Mouse (Mus musculus) thymus, postnatal 14 days (tissue): ENCODE measurements around the gene Adamts2.
A peak's percentile ranks its signal among the peaks of the same experiment; 100 is the strongest.

Experiments used
- DNase-seq: peaks from one replicate; pipeline ENCODE4 v3.0.0; 2021

Adamts2 gene

DNA sequence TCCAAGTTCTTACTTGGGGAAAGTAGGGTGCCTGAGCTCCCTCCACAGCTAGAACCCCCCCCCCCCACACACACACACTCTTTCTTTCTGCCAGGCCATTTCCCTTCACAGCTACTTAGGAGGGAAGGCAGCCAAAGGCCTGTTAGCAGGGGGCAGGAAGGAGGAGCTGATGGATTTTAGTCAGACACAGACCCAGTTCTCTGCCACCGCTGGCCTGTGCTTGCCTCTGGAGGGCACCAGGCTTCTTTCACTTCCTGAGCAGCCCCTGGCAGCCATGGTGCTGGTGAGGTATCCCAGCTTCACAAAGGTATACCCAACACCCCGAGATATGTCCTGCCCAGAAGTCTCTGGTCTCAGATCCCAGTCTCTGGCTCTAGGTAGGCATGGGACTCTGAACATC, 22.4 kb downstream of the Adamts2 start:
- peak; percentile 35 for DNase-seq

- DNase-seq, result no peak
Observed at GRCm38 (mm10) chr11:50624720-50625119, 22.8 kb downstream of the Adamts2 start.

- DNase-seq, result no peak
Observed at GRCm38 (mm10) chr11:50628915-50629314, 27.0 kb downstream of the Adamts2 start.

- no peak for DNase-seq
Observed at GRCm38 (mm10) chr11:50630462-50630861, 28.6 kb downstream of the Adamts2 start.

DNA sequence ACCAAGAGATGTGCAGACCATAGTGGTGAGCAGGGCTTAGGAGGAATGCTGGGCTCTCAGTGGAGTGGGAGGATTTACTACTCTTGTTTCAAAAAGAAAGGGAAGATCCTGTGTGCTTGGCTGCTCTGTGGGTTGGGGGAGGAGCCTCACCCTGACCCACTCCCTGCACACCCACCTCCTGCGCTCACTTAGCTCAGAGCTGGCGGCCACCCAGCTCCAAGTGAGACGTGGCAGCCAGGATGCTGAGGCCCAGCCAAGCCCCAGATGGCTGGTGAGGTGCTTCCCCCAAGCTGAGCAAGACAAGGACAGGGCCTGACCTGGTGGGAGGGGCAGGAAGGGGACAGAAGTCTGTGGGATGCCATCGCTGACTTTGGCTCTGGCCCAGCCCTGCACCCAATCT, 30.4 kb downstream of the Adamts2 start:
- DNase-seq, result peak; percentile 21

GRCm38 (mm10) chr11:50635051-50635590, 33.2 kb downstream of the Adamts2 start:
- DNase-seq, result no peak

GRCm38 (mm10) chr11:50637026-50637425, 35.1 kb downstream of the Adamts2 start:
- no peak for DNase-seq

GRCm38 (mm10) chr11:50638197-50638867, 36.4 kb downstream of the Adamts2 start:
- DNase-seq, result no peak

- DNase-seq, result no peak
Observed at GRCm38 (mm10) chr11:50638868-50639220, 37.0 kb downstream of the Adamts2 start.

GRCm38 (mm10) chr11:50642583-50642982, 40.7 kb downstream of the Adamts2 start:
- DNase-seq, result no peak

DNA sequence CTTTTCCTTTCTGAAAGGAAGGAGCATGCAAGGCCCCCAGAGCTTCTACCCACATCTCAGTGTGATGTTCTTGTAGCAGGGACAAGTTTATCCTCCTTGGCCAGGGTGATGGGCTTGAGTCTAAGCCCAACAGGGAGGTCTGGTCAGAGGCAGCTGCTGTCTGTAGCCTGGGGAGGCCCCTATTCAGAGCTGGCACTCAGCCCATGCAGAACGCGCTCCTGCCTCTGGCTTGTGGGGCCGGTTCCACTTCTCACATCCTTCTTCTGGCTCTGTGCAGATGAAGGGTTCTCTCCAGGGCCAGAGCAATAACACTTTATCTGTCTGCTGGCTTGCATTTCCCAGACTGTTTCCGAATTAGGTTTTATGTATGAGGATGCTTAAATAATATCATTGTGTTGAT, 44.3 kb downstream of the Adamts2 start:
- no peak for DNase-seq

DNA sequence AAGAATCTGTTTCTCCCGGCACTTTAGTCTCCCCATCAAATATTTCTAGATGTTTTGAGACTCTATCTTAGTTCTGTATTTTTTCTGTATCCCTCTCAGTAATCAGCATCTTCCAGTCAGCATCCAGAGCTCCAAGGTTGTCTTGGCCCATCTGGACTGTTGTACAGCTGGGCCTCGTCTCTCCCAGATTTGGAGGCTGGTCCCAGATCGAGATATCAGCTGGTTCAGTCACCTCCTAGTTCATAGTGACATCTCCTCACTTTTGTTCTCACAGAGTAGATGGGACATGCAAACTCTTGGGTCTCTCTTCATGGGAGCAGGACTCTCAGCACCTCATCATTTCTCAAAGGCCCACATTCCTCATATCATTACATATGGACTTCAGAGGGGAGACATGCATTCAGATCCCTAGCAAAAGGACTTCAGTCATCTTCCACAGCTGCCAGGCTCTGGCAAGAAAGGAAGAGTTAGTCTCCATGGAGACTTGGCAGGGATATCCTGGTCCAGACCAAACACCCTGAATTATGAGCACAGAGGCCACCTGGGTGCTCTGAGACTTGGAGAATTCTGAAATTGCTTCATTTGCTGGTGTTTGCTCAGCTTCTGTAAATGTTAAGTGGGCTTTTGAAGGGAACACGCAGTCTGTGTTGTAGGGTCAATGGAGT, 46.4 kb downstream of the Adamts2 start:
- no peak for DNase-seq

DNA sequence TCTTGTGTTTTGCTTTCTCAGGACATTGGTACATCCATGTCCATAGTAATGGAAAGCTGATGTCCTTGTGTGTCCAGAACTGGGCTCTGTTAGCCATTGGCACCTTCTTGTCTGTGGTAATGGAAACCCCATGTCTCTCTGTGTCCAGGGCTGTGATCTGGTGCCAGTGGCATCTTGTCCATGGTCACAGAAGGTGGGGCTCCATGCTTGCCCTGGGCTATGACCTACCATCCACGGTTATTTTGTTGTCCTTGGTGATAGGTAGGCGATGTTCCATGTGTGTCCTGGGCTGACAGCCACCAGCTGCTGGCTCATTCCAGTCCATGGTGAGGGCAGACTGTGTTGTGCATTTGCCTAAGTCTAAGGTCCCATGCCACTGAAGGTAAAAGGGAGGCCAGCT, 48.2 kb downstream of the Adamts2 start:
- no peak for DNase-seq

DNA sequence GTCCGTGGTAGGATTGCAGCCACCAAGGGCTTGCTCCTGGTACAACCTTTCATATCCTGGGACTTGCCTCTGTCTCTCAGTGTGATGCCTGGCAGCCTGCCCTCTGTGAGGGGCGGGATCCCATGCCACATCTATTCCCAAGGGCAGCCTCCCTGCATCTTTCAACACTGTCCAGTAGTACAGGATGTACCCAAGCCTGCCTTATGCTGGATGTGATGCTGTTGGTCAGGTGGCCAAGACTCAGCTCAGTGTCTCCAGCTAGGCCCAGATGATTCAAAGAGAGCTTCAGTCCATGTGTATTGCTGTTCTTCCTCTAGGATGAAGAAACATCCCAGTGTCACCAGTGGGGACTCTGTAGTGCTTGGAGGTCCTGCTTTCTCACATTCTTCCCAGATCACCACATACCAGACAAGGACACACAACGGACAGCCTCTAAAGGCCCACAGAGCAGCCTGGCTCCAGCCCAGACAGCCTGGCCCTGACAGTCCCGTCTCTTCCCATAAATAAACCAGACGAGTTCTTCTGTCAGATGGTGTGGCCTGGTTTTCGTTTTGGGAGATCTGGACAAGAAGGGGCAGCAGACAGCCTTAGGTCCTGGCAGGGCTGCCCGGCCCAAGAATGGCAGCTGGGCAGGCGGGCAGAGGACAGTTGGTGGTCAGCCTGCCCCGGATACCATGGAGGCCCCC, 52.0 kb downstream of the Adamts2 start:
- no peak for DNase-seq

DNA sequence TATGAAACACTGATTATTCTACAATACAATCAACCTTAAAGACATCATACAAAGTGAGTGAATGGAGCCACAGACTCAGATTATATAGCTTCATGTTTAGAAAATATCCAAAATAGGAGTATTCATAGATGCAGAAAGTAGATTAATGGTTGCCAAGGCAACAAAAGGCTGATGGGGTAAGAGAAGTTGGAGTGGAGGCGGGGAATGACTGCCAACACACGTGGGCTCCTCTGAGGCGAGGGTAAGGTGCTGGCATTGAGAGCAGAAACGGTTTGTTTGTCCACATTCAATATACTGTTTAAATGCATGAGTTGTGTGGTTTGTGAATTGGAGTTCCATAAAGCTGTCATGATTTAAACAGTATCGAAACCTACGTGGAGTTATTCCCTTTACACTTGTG, 56.9 kb downstream of the Adamts2 start:
- DNase-seq, result no peak

DNA sequence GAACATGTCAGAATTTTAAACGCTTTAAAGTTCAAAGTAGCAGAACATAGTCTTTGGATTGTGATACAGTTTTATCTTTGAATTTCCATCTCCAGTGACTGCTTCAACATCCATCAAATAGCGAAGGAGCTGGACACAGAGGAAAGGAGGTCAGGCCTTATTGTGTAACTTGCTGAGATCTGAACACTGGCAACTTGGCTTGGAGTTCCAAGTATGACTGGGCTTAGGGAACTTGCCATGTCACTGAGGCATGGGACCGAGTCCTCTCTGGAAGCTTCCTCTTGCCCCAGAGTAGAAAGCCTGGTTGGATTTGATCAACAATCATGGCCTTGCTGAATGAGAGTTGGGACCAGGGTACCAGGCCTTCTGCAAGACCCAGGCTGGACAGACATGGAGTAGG, 60.3 kb downstream of the Adamts2 start:
- no peak for DNase-seq

DNA sequence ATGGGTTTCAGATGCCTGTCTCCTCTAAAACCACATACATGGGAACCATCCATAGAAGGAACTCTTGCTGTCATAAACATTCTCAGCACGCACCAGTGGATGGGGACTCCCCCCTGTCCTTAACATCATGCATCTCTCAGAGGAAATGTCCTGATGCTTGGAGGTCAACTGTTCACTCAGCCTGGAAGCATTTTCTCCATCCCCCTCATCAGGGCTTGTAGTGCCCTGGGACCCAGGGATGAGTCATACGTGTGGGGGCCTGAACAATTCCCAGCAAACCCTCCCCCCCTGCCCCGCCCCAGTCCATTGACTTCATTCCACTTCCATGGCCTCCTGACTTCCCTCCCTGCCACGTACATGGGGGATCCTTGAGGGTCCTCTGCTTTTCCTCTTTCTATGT, 62.9 kb downstream of the Adamts2 start:
- DNase-seq, result no peak

DNA sequence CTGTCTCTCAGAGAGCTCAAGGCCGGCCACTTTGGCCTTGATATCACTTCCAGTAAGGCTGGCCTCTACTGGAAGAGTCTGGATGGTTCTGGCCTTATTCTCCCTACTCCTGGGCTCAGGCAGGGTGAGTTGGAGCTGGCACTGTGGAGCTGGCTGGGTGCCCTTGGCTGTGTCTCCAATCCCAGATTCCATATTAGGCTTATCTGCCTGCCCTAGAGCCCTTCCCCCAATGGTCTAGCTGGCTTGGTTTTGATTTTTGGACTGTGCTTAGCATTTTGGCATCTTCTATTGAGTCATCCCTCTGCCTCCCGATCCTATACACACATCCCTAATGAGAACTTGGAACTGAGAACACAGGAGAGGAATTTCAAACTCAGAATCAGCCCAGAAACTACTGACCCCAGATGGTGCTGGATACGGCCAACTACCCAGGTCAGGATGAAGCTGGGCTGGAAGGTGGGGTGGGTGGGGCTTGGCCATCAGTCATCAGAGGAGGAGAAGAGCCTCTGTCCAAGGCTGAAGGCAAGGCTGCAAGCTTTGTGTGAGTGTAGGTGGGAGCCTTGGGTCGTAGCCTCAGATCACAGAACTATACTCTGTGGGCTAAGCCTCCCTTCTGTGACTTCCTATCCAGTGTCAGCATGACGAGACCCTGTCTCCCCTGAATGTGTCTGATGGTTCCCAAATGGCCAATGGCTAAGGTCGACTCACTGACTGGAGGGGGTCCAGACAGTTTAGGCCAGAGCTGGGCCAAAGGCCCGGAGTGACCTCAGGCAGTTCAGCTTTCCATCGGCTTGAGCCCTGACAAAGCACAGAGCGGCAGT, 67.9 kb downstream of the Adamts2 start:
- DNase-seq, result no peak

DNA sequence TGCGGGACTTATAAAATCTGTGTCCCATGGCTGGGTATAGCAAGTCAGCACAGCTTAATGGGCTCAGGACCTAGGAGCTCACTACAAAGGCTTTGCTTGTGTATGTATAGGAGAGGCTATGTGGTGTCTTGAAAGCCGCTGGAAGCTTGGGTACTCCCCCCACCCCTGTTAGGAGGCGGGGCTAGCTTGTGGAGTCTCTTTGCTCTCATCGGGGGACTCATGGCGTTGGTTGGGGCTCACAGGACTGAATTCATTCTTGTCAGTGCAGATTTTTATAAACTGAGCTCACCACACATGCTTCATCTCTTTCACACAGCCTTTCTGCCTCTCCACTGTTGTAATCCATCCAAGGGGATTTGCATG, 68.5 kb downstream of the Adamts2 start:
- no peak for DNase-seq

DNA sequence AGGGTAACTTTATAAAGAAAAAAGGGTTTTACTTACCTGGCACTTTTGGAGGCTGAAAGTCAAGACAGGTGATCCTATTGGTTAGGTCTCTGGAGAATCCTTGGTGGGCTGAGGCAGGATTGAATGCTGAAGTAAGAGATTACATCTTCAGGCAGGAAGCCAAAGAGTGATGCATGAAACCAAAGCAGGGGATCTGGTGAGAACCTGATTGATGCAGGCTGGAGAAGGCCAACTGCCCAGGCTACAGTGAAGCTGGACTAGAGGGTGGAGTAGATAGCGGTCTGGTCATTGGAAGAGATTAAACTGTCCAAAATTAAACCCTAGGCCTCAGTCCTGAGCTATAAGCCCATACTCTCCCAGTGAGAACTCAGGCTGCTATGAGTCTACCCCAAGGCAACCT, 69.0 kb downstream of the Adamts2 start:
- no peak for DNase-seq

- no peak for DNase-seq
Observed at GRCm38 (mm10) chr11:50671376-50671775, 69.5 kb downstream of the Adamts2 start.

DNA sequence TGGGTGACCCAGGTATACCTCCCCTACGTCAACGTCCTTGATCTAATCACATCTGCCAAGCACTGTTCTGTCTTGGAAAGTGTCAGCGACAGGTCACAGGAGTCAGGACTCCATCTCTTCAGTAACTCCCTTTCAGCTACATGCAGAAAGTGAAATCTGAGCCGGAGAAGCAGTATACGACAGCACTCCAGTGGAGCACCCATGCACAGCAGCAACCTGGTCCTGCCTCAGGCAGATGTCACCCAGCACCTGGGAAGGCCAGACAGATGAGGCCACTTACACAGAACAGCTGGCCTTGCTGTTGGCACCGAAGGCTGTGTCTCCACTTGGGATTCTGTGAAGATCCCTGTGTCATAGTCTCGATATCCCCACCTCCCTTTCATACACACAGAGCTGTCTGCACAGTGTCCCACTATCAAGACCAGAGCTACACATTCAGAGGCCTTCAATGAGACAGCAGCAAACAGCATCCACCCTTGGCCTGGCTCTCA, 70.0 kb downstream of the Adamts2 start:
- no peak for DNase-seq

DNA sequence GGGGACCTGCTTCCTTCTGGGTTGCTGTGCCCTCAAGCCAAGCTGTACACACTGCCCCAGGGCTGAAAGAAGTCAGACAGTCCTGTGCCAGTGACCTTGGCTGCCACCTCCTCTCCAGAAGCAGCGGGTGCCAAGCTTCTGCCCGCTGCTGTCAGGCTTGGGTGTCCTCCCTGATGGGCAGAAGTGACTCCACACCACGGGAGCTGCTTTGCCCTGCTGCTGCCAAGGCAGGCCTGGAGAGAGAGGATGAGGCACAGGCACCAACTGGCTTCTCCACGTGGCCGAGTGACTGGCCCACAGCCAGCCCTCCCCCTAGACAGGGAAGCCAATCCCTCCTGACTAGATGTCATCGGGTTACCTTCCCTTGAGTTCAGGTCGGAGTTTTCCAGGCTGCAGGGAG, 71.0 kb downstream of the Adamts2 start:
- DNase-seq, result no peak
